Mouse (Mus musculus): ENCODE measurements at regions not wholly inside any gene's neighbourhood (a gene's known extent, or its start where the extent isn't known, plus 50 kb on each side); places are given as distances from the start of the nearest gene placed in this dataset.

DNA sequence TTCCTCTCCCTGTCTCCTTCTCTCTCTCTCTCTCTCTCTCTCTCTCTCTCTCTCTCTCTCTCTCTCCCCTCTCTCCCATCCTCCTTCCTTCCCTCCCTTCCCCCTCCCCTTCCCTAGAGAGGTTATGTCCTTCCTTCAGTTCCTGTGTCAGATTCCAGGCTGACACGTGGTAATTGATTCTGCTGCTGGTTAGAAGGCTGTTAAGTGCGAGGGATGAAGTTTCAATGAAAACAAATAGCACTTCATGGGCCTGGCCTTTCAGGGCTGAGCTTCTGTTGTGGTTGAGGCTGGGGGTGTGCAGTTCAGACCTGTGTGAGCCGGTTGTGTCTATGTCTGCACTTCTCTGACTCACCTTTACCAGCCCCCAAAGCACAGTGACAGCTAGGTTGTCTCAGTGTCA, 153.9 kb downstream of the Setd4 start:
- ATAC-seq (ENCODE audit: low FRiP score, low read depth) (no peak), DNase-seq (ENCODE audit: low spot score) (no peak)
- WGBS, result 11% methylated on average over 3 of the region's 3 CpGs
- H3K9ac ChIP-seq (ENCODE audit: low read depth, low read length, severe bottlenecking), result no peak overlapping the region
- no peaks in the 10 kb centered on the region for H3K9me3 ChIP-seq (ENCODE audit: control insufficient read depth, low read length)
- H3K4me3 ChIP-seq (replicated peaks; ENCODE audit: low read length), result no peak overlapping the region
- H3K4me2 ChIP-seq (replicated peaks; ENCODE audit: low read depth, low read length, severe bottlenecking), result no peak overlapping the region
- no peak overlapping the region for H3K27ac ChIP-seq (replicated peaks; ENCODE audit: low read depth, low read length)
- 0 out of 2 replicates have a peak, but pooled peaks cover 4% of the 10 kb centered on the region for H3K4me1 ChIP-seq (ENCODE audit: control insufficient read depth, insufficient read depth, low read length)
- TF ChIP-seq POLR2A (IDR thresholded peaks at IDR 0.05; ENCODE audit: borderline replicate concordance, extremely low read depth, insufficient read depth, insufficient read length), result no peak
- H3K36me3 ChIP-seq (ENCODE audit: control insufficient read depth, insufficient read depth, low read length), result no peaks in the 10 kb centered on the region
- no peaks in the 10 kb centered on the region for H3K27me3 ChIP-seq (ENCODE audit: control insufficient read depth, insufficient read depth, low read length)

- DNase-seq (ENCODE audit: low spot score) (no peak), ATAC-seq (ENCODE audit: low FRiP score, low read depth) (no peak)
- H3K4me3 ChIP-seq (replicated peaks; ENCODE audit: low read length), result no peak overlapping the region
- H3K9ac ChIP-seq (ENCODE audit: low read depth, low read length, severe bottlenecking), result no peak overlapping the region
- no peaks in the 10 kb centered on the region for H3K27me3 ChIP-seq (ENCODE audit: control insufficient read depth, insufficient read depth, low read length)
- peaks cover 9% of the 10 kb centered on the region for H3K4me1 ChIP-seq (ENCODE audit: control insufficient read depth, insufficient read depth, low read length)
- WGBS, result 52% methylated on average over 10 of the region's 10 CpGs
- H3K9me3 ChIP-seq (ENCODE audit: control insufficient read depth, low read length), result no peaks in the 10 kb centered on the region
- no peak for TF ChIP-seq POLR2A (IDR thresholded peaks at IDR 0.05; ENCODE audit: borderline replicate concordance, extremely low read depth, insufficient read depth, insufficient read length)
- no peak overlapping the region for H3K27ac ChIP-seq (replicated peaks; ENCODE audit: low read depth, low read length)
- H3K36me3 ChIP-seq (ENCODE audit: control insufficient read depth, insufficient read depth, low read length), result no peaks in the 10 kb centered on the region
- H3K4me2 ChIP-seq (replicated peaks; ENCODE audit: low read depth, low read length, severe bottlenecking), result no peak overlapping the region
Observed at GRCm38 (mm10) chr16:93448124-93448523, 155.7 kb downstream of the Setd4 start.

DNA sequence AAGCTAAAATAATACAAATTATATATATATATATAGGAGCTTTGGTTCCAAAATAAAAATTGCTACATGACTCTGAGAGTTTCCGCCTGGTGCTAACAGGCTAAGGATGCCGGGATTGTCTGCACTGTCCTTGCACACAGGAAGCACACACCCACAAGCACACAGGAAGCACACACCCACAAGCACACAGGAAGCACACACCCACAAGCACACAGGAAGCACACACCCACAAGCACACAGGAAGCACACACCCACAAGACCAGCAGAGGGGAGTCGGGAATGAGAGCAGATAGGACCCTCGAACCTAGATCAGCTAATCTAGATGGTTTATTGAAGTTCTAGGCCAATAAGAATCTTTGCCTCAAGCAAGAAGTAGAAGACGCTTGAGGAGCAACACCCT, 156.9 kb downstream of the Setd4 start:
- no peak for ATAC-seq (ENCODE audit: low FRiP score, low read depth)
- no peak for DNase-seq (ENCODE audit: low spot score)
- WGBS, result 91% methylated on average over 5 of the region's 5 CpGs
- H3K4me1 ChIP-seq (ENCODE audit: control insufficient read depth, insufficient read depth, low read length), result peaks cover 20% of the 10 kb centered on the region
- no peak overlapping the region for H3K9ac ChIP-seq (ENCODE audit: low read depth, low read length, severe bottlenecking)
- H3K36me3 ChIP-seq (ENCODE audit: control insufficient read depth, insufficient read depth, low read length), result no peaks in the 10 kb centered on the region
- no peaks in the 10 kb centered on the region for H3K27me3 ChIP-seq (ENCODE audit: control insufficient read depth, insufficient read depth, low read length)
- H3K4me2 ChIP-seq (replicated peaks; ENCODE audit: low read depth, low read length, severe bottlenecking), result no peak overlapping the region
- no peak for TF ChIP-seq POLR2A (IDR thresholded peaks at IDR 0.05; ENCODE audit: borderline replicate concordance, extremely low read depth, insufficient read depth, insufficient read length)
- H3K4me3 ChIP-seq (replicated peaks; ENCODE audit: low read length), result no peak overlapping the region
- H3K27ac ChIP-seq (replicated peaks; ENCODE audit: low read depth, low read length), result no peak overlapping the region
- H3K9me3 ChIP-seq (ENCODE audit: control insufficient read depth, low read length), result no peaks in the 10 kb centered on the region

- no peak overlapping the region for H3K4me3 ChIP-seq (replicated peaks; ENCODE audit: low read length)
- peaks cover 20% of the 10 kb centered on the region for H3K4me1 ChIP-seq (ENCODE audit: control insufficient read depth, insufficient read depth, low read length)
- TF ChIP-seq POLR2A (IDR thresholded peaks at IDR 0.05; ENCODE audit: borderline replicate concordance, extremely low read depth, insufficient read depth, insufficient read length), result no peak
- WGBS, result 82% methylated on average over 13 of the region's 13 CpGs
- no peak overlapping the region for H3K9ac ChIP-seq (ENCODE audit: low read depth, low read length, severe bottlenecking)
- no peaks in the 10 kb centered on the region for H3K36me3 ChIP-seq (ENCODE audit: control insufficient read depth, insufficient read depth, low read length)
- no peak for DNase-seq (ENCODE audit: low spot score)
- H3K9me3 ChIP-seq (ENCODE audit: control insufficient read depth, low read length), result no peaks in the 10 kb centered on the region
- ATAC-seq (ENCODE audit: low FRiP score, low read depth), result no peak
- H3K4me2 ChIP-seq (replicated peaks; ENCODE audit: low read depth, low read length, severe bottlenecking), result no peak overlapping the region
- H3K27me3 ChIP-seq (ENCODE audit: control insufficient read depth, insufficient read depth, low read length), result no peaks in the 10 kb centered on the region
- no peak overlapping the region for H3K27ac ChIP-seq (replicated peaks; ENCODE audit: low read depth, low read length)
Observed at GRCm38 (mm10) chr16:93446206-93446605, 157.7 kb downstream of the Setd4 start.

- Histone ChIP-seq H3K4me3 (replicated peaks; ENCODE audit: low read length) (no peak overlapping the region), H3K9me3 (ENCODE audit: control insufficient read depth, low read length) (no peaks in the 10 kb centered on the region), H3K36me3 (ENCODE audit: control insufficient read depth, insufficient read depth, low read length) (no peaks in the 10 kb centered on the region), H3K4me1 (ENCODE audit: control insufficient read depth, insufficient read depth, low read length) (peaks cover 24% of the 10 kb centered on the region), H3K27ac (replicated peaks; ENCODE audit: low read depth, low read length) (0 out of 2 replicates have a peak overlapping the region, but pooled peaks have one; percentile 49), H3K4me2 (replicated peaks; ENCODE audit: low read depth, low read length, severe bottlenecking) (no peak overlapping the region), H3K27me3 (ENCODE audit: control insufficient read depth, insufficient read depth, low read length) (no peaks in the 10 kb centered on the region), H3K9ac (ENCODE audit: low read depth, low read length, severe bottlenecking) (no peak overlapping the region)
- no peak for ATAC-seq (ENCODE audit: low FRiP score, low read depth)
- DNase-seq (ENCODE audit: low spot score), result peak; percentile 80
- WGBS, result 19% methylated on average over 11 of the region's 11 CpGs
- TF ChIP-seq POLR2A (IDR thresholded peaks at IDR 0.05; ENCODE audit: borderline replicate concordance, extremely low read depth, insufficient read depth, insufficient read length), result no peak
Observed at GRCm38 (mm10) chr16:93442837-93443236, 161.0 kb downstream of the Setd4 start.
